Mouse (Mus musculus) brain, embryonic 18.5 days (tissue): ENCODE measurements around the gene Tmem140.

Experiments used
- DNase-seq: peaks from one replicate; pipeline ENCODE4 v3.0.0-alpha.2; 2012; ENCODE audit warnings: low read depth, low spot score

Gene Tmem140

GRCm38 (mm10) chr6:34875966-34876834, 13.3 kb downstream of the Tmem140 start:
- DNase-seq = no peak

DNA sequence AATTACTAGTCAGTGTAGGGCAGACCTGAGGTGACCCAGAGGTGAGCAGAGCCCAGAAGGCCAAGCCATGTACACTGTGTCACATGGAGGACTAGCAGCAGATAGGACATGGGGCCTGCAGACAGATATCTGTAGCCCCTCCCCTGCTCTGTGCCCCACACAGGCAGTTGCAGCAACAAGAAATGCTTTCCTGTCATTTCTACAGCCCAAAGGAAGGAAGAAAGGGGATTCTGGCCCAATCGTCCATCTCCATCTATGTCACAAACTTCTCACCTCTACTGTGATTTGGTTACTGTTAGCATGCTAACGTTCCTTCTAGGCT, 13.8 kb downstream of the Tmem140 start:
- DNase-seq = no peak

GRCm38 (mm10) chr6:34877509-34878321, 14.8 kb downstream of the Tmem140 start, which contains the start of gene Cyren:
Gene Cyren (minus strand): TSS chr6:34878060.
- DNase-seq = peak; percentile 74

DNA sequence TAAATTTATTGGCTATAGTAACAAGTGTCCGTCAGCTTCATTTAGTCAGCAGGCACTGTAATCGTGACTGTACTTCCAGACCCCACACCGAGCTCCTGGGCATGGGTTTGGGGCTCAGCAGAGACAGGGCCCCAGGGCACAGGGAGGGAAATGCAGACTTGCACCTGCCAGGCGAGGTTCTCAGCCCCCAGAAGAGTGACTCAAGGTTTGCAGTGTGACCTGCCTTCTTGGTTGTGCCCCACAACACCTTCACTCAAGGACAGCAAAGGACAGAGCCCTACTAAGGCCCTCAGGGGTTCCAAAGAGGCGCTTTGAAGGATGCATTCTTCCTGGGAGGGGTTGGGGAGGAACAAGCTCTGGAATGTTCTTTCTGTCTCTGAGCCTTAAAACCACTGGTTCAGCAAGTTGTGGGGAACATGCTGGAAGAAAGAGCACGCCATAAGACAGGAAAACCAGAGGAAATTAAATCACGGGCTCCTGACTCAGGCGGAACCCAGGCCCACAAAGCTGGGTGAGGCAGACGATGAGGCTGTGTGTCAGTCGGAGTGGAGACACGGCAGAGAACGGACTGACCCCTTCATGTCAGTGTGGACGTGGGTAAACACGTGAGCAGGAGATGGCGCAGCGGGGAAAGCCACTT, 16.3 kb downstream of the Tmem140 start:
- no peak for DNase-seq

GRCm38 (mm10) chr6:34879911-34880475, 17.0 kb downstream of the Tmem140 start:
- DNase-seq = no peak

GRCm38 (mm10) chr6:34884724-34885123, 21.8 kb downstream of the Tmem140 start:
- DNase-seq = no peak

DNA sequence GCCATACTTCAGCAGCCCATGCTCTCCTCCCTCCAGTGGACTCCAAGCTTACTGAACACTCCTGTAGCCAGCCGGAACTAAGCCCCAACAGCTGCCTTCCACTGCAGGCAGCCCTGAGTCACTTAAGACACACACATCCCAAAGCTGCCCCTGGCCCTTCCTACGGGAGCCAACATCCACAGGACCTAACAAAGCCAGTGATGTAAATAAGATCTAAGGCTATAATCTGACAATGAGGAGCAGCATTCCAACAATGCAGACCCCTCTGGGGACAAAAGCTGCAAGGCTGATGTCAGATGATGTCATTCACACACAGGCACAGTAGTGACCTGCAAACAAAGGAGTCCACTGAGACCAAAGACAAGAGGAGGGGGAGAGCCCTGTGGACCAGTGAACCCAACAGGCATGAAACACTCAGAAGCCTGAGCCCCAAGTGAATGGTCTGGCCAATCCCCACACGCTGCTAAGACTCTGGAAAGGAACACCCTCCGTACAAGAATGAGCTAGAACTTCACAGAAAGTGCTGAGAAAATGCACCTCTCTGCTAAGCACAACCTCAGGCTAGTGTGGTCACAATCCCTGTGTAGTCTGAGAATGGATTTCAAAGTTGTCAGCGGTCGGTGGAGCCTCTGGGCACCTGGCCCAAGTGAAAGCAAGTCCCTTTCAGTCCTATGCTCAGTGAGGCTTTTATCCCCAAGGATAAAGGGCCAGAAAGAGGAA, 24.3 kb downstream of the Tmem140 start:
- DNase-seq = no peak

DNA sequence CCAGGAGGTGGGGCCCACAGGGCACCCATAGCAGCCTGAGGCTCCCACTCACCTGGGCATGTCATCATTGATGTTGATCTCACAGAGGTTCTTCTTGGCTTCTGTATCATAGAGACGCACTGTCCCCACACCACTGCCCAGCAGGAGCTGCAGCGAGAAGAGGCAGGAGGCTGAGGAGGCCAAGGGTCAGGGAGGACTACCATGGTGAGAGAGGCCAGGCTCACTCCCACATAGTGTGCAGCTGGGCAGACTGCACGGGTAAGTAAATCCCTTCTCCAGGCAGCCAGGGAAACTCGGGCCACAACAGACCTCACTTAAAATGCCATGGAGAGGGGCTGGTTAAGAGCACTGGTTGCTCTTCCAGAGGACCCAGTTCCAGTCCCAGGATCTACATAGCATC, 26.2 kb downstream of the Tmem140 start:
- no peak for DNase-seq

DNA sequence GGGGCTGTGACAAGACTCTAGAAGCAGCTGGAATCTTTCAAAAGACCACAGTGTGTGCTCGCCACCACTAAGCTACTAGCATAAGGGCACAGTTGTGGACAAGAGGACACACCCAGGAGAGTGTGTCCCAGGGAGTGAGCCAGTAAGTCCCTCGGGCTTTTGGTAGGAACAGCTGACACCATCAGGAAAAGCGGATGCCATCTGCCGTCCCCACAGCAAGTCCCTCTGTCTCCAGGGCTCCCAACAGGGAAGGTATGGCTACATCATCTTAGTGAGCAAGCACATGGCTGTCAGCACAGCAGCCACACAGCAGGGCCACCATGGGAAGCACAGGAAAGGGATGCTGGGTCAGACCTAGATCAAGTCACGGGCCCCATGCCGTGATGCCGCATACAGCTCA, 32.6 kb downstream of the Tmem140 start:
- DNase-seq = no peak

- no peak for DNase-seq
Measured at GRCm38 (mm10) chr6:34896168-34896780, 33.3 kb downstream of the Tmem140 start.

DNA sequence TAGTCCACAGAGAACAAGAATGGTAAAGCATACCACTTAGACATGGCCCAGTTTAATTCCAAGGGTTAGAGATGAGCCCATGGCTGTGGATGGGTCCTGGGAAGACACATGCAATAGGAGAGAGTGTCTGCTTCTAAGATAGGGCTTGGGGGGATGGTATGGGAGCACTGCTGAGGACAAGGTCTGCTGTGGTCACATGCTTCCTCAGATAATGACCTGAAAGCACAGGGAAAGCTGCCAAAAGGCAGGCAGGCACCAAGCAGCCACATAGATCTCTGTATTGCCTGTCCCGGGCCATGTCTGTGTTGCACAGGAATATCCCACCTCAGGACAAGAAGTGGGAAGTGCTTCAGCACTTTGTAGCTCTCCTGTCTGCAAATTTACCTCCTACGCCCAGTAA, 36.2 kb downstream of the Tmem140 start:
- no peak for DNase-seq

DNA sequence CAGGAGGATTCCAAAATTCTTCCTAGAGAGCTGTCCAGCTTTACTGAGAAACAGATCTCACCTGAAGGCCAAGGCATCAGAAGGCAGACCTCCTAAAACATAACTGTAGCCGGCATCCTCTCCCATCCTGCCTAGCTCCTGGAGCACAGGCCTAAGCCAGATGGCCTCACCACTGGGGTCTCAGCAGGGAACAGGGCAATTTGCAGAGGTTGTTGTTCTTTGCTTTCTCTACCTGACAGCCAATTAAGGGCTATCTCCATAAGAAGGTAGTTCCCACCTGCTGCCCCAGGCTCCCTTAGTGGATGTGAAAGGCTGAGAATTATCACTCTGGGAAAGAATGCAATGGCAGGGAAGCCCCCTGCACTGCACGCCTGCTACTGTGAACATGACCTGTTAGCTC, 38.0 kb downstream of the Tmem140 start:
- DNase-seq = no peak

DNA sequence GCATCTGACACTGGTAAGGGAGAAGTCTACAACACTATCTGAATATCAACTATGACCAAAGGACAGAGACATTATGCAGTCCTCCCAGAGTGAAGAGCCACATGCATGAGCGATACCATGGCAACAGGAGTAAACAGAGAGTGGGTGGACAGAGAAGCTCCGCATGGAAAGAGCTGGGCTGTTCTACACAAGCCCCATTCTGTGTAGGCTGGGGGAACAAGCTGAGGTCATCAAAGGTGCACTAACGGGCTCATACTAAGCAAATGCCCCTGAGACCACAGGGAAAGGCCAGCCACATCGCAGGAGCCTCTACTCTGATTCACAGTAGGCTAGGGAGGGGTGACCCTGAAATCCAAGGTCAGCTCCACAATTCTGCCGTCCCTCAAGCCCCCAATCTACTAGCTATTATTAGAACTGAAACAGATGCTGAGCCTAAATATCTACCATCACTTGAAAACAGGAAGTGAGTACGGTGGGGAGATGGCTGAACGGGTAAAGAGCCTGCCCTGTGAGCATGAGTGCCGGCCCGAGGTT, 39.0 kb downstream of the Tmem140 start:
- no peak for DNase-seq

GRCm38 (mm10) chr6:34902578-34902977, 39.6 kb downstream of the Tmem140 start:
- DNase-seq = no peak

DNA sequence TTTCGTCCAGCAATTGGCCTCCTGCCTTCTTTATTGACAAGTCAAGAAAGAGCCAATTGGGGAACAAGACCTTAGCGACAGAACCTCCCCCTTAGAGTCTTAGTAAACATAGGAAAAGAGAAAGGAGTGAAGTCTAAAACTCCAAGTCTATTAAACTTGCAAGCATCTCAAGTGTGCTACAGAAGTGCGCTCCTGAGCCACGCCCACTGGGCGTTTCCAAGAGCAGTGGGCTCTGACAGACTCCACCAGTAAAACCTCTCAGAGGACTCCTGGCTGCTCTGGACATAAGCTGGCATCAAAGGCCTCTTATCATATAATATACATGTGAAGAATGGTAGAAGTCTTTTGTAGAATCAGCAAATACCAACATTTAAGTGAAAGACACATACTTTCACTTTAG, 40.5 kb downstream of the Tmem140 start:
- no peak for DNase-seq

- DNase-seq = no peak
Measured at GRCm38 (mm10) chr6:34903851-34904250, 40.9 kb downstream of the Tmem140 start.

DNA sequence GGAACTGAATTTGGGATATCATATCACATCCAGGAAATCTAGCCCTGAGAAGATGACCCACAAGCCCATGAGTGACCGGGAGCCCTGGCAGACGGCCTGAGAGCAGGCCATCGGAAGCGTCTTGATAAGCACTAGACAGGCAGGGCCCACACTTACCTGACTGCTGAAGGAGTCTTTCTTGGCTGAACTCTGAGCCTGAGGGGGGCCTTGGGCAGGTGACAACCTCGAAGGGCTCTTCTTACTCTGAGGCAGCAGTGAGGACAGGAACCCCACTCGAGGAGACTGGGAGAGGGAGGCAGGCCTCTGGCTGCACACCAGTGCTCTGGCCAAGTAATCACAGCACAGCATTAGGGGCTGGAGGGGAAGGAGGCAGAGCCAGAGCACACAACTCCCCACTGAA, 41.4 kb downstream of the Tmem140 start:
- no peak for DNase-seq

DNA sequence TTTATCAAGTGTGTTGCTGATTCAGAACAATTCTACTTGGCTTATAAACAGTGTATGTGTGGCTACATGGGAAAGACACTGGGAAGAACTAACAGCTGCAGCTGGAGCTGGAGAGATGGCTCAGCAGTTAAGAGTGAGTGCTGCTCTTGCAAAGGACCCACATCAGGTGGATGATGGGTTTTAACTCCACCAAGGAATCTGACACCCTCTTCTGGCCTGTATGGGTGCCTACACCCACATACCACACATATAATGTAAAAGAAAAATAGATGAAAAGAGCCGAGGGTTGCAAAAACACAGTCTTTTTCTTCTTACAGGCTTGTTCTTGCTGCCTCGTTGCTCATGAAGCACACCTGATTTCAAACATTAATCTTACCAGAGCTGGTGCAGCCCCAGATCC, 43.2 kb downstream of the Tmem140 start:
- no peak for DNase-seq

- no peak for DNase-seq
Measured at GRCm38 (mm10) chr6:34906661-34907060, 43.7 kb downstream of the Tmem140 start.

DNA sequence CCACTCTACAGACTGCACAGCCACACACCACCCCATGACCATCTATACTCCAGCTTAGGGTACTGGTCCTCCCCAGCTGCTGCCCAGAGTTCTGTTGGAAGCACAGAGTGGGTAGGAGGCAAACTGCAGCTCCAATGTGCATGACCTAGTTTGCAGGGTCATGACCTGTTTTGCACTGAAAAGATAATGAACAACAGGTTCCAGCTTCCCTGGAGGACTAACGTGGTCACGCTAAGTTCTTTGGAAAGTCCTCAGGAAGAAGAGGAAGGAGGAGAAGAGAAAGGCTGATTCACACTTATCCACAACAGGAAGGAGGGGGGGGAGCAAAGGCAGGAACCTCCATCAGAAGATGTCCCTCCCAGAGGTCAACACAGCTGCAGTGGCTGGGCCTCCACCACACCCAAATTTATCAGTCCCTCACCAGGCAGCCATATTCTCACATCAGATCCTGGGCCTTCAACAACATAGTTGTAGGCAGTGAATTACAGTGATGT, 44.2 kb downstream of the Tmem140 start:
- DNase-seq = no peak
